Mouse (Mus musculus): ENCODE measurements at regions not wholly inside any gene's neighbourhood (a gene's known extent, or its start where the extent isn't known, plus 50 kb on each side); places are given as distances from the start of the nearest gene placed in this dataset.

- in situ Hi-C loops (cut with MboI; ENCODE audit: unreplicated experiment in 2 of 2) = no loop called here
Measured at GRCm38 (mm10) chr6:41225382-41225781, 76.7 kb upstream of the Try4 start.

DNA sequence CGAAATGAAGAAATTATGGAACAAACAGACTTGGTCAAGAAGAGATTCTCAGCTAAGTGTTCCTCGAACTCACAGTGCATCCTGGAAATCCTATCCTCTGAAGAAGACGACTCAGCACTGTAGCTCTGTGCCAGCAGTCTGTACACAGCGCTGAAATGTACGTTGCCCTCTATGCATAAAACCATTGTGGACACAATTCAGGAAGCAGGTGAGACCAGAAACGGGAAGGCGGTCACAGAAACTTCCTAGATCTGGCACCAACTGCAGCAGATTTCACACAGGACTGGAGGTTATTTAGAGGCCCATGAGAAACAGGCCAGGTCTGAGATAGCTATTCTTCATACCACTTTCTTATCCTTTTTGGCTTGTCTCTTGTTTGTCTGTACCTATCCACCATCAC is 83.7 kb upstream of the Try4 start:
- in situ Hi-C loops (cut with MboI; ENCODE audit: unreplicated experiment in 2 of 2) = loop anchor here in 1 of 2 experiments (5.0 kb wide), 1 partner anchor 39 kb away; no protein-coding TSS in a partner anchor

GRCm38 (mm10) chr6:41215857-41216256 is 86.2 kb upstream of the Try4 start:
- in situ Hi-C loops (cut with MboI; ENCODE audit: unreplicated experiment in 2 of 2) = loop anchor here in 1 of 2 experiments (5.0 kb wide), 1 partner anchor 41 kb away; no protein-coding TSS in a partner anchor

- in situ Hi-C loops (cut with MboI; ENCODE audit: unreplicated experiment in 2 of 2) = no loop called here
Measured at GRCm38 (mm10) chr6:41205864-41206263, 96.2 kb upstream of the Try4 start.

DNA sequence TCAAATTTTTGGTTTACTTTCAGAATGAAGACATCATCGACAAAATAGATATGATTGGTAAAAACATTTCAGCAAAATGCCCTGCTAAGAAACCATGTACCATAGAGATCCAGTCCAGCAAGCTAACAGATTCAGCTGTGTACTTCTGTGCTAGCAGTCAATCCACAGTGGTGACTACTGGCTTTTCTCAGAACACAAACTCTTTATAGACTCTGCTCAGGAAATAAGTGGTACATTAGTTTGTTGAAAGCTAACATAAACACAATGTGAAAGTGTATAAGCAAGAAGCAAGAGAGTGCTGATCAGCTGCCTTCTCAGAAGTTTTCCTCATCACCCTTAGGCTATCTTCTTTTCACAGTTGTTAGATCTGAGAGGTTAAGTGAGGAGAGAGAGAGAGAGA is 99.2 kb upstream of the Try4 start:
- in situ Hi-C loops (cut with MboI; ENCODE audit: unreplicated experiment in 2 of 2) = no loop called here

DNA sequence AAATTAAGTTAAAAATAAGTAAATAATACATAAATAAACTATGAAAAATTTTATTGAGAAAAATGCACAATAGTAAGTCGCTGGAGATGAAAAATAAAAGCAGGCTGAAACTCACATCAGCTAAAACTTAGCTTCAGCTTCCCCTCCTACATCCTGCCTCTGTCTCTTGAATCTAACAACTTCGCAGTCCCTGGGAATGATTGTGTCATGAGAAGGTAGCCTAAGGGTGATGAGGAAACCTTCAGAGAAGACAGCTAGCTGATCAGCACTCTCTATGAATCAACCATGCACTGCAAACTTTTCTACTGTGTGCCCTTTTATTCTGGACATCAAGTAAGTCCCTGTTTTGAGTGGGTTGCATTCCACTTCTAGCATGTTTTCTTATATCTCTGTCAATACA is 99.8 kb upstream of the Try4 start:
- in situ Hi-C loops (cut with MboI; ENCODE audit: unreplicated experiment in 2 of 2) = no loop called here

GRCm38 (mm10) chr6:41194464-41194863 is 107.6 kb upstream of the Try4 start:
- in situ Hi-C loops (cut with MboI; ENCODE audit: unreplicated experiment in 2 of 2) = loop anchor here (5.0 kb wide), 2 partner anchors 328 to 363 kb away; partner anchors contain the start of gene Prss2 (in 1 of the 2)

DNA sequence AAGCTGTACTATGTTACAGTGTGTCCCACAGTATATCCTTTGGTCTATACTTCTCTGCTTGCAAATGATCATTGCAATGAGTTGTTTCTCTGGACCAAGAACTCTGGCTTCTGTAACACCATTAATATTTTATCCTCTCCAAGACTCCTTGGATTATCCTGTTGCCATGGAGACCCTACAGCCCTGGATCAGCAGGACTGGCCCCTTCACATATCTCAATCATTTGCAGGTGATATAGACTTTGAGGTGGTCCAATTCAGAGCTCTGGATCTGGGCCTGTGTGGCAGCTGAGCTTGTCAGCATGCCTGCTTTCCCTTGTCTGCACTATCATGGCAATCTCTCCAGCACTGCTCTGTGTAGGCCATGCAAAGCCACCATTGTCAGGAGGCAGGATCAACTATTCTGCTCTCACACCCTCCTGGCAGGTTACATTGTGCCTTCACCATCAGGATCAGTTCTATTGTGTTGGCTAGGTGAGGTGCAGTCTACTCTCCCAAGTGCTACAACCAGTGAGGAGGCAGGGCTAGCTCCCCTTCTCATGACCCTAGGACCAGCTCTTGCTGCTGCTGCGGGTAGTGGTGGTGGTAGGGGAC is 110.2 kb upstream of the Try4 start:
- in situ Hi-C loops (cut with MboI; ENCODE audit: unreplicated experiment in 2 of 2) = loop anchor here (5.0 kb wide), 2 partner anchors 330 to 365 kb away; partner anchors contain the start of gene Prss2 (in 1 of the 2)

DNA sequence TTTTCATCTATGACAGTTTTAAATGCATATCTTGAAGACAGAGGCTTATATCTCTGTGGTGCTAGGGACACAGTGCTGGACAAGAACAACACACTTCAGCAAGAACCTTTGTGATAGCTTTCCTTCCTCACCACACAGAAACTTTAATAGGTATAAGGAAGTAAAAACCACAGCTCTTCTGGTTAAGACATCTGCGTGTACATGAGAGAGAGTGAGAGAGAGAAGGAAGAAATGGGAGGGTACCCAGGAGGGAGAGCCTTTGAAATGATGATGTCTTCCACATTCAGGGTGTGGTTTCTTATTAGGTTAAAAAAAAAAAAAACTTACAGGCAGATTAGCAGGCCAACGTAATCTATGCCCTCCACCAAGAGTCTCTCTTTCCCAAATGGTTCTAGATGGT is 113.2 kb upstream of the Try4 start:
- in situ Hi-C loops (cut with MboI; ENCODE audit: unreplicated experiment in 2 of 2) = no loop called here

DNA sequence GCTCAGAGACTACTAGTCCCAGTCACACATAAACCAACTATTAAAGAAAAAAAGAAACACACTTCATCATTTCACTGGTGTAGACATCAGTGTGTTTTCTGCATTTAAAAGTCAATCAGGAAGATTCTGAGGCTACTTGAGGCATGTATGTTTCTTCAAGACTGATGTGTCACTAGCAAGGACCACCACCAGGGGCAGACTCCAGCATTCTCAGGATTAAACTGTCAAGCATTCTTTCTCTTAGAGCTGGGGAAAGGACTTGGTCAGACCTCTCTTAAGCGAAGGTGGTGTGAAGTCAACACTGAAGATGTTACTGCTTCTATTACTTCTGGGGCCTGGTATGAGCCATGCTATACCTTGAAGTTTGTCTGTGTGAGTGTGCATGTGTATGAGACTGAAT is 114.1 kb upstream of the Try4 start:
- in situ Hi-C loops (cut with MboI; ENCODE audit: unreplicated experiment in 2 of 2) = no loop called here

- in situ Hi-C loops (cut with MboI; ENCODE audit: unreplicated experiment in 2 of 2) = no loop called here
Measured at GRCm38 (mm10) chr6:41178896-41179295, 123.2 kb upstream of the Try4 start.

DNA sequence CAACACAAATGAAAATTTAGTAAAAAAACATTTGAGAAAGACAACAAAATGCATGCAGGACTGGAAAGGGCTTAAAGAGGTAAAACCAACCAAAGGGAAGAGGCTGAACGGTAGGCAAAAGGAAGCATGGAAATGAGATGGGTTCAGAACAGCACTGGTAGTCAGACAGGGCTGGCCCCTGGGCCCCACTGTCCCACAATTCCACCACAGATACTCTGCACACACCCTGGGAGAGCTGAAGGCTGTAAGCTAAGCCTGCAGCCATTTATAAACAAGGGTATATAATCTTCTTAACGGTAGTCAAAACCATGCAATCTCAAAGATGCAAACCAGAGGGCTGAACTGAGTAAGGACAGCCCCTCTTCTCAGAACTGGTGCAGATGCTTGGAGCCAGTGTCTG is 124.0 kb upstream of the Try4 start:
- in situ Hi-C loops (cut with MboI; ENCODE audit: unreplicated experiment in 2 of 2) = no loop called here

GRCm38 (mm10) chr6:41177152-41177551 is 124.9 kb upstream of the Try4 start:
- in situ Hi-C loops (cut with MboI; ENCODE audit: unreplicated experiment in 2 of 2) = no loop called here

GRCm38 (mm10) chr6:41176034-41176433 is 126.0 kb upstream of the Try4 start:
- in situ Hi-C loops (cut with MboI; ENCODE audit: unreplicated experiment in 2 of 2) = no loop called here

GRCm38 (mm10) chr6:41163491-41163890 is 128.2 kb upstream of the 2210010C04Rik start:
- in situ Hi-C loops (cut with MboI; ENCODE audit: unreplicated experiment in 2 of 2) = loop anchor here in 1 of 2 experiments (25.0 kb wide), 1 partner anchor 599 kb away; no protein-coding TSS in a partner anchor

- in situ Hi-C loops (cut with MboI; ENCODE audit: unreplicated experiment in 2 of 2) = loop anchor here in 1 of 2 experiments (25.0 kb wide), 1 partner anchor 601 kb away; no protein-coding TSS in a partner anchor
Measured at GRCm38 (mm10) chr6:41161693-41162092, 126.4 kb upstream of the 2210010C04Rik start.

DNA sequence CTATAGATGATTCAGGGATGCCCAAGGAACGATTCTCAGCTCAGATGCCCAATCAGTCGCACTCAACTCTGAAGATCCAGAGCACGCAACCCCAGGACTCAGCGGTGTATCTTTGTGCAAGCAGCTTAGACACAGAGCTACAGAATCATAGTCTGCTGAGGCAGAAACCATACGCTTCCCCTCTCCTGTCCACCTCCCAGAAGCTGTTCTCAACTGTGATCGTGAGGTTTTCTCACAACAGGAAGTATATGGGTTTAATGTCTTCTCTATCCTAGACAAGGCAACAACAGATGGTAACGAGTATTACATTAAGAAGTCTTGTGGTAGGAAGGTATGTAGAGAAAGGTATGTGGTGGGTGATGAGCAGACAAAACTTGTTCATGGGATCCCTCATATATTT is 116.8 kb upstream of the 2210010C04Rik start:
- in situ Hi-C loops (cut with MboI; ENCODE audit: unreplicated experiment in 2 of 2) = loop anchor here in 1 of 2 experiments (25.0 kb wide), 1 partner anchor 610 kb away; no protein-coding TSS in a partner anchor

DNA sequence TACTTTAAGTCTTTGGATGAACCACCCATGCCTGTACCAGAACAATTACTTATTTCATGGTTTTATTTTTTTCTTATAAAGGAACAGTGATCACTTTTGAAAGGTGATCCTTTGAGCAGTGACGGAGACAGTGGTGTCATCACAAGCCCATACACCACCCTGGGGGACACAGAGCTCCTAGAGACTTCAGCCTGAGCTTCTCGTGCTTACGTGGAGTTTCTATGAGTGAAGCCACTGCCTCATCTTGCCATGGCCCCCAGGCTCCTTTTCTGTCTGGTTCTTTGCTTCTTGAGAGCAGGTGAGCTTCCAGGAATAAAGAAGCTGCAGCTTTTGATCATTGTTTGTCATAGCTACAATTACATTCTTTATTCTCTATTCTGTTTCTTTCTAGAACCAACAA is 116.2 kb upstream of the 2210010C04Rik start:
- in situ Hi-C loops (cut with MboI; ENCODE audit: unreplicated experiment in 2 of 2) = loop anchor here in 1 of 2 experiments (25.0 kb wide), 1 partner anchor 611 kb away; no protein-coding TSS in a partner anchor

DNA sequence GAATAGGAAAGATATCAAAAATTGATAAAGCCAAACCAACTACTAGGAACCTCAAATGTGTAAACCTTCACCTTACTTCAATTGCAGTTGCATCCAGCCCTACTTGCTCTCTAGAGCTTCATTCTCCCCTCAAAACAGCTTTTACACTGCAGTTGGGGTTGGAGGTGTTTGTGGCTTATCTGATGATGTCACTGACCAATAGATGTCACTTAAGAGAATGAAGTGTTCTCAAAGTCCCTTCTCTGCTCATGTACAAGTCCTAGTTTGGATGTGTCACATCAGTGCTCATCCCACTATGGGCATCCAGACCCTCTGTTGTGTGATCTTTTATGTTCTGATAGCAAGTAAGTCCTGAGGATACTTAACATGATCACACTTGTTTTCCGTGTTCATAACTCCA is 105.6 kb upstream of the 2210010C04Rik start:
- in situ Hi-C loops (cut with MboI; ENCODE audit: unreplicated experiment in 2 of 2) = loop anchor here in 1 of 2 experiments (25.0 kb wide), 1 partner anchor 1446 kb away; the partner anchor contains the start of gene Tcaf3

DNA sequence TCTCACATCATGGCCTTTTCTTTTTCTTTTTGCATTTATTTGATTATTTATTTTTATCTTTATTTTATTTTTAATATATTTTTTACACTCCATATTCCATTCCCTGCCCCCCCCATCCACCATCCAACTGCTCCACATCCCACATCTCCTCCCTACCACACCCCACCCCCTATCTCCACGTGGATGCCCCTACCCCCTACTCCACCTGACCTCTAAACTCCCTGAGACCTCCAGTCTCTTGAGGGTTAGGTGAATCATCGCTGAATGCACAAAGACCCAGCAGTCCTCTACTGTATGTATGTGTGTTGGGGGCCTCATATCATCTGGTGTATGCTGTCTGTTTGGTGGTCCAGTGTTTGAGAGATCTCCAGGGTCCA is 102.1 kb upstream of the 2210010C04Rik start:
- in situ Hi-C loops (cut with MboI; ENCODE audit: unreplicated experiment in 2 of 2) = loop anchor here (5.0 to 25.0 kb wide), 6 partner anchors 127 to 1727 kb away; partner anchors contain the start of gene Tcaf3 (in 1 of the 2)

GRCm38 (mm10) chr6:41136717-41137400 is 101.5 kb upstream of the 2210010C04Rik start:
- in situ Hi-C loops (cut with MboI; ENCODE audit: unreplicated experiment in 2 of 2) = loop anchor here (5.0 to 25.0 kb wide), 6 partner anchors 128 to 1728 kb away; partner anchors contain the start of gene Tcaf3 (in 1 of the 2)

Measured in v-Abl transformed pro-B cells (cell line).